Comparison of ENCODE assay signal across 9 mouse cellular contexts in the genomic region with DNA sequence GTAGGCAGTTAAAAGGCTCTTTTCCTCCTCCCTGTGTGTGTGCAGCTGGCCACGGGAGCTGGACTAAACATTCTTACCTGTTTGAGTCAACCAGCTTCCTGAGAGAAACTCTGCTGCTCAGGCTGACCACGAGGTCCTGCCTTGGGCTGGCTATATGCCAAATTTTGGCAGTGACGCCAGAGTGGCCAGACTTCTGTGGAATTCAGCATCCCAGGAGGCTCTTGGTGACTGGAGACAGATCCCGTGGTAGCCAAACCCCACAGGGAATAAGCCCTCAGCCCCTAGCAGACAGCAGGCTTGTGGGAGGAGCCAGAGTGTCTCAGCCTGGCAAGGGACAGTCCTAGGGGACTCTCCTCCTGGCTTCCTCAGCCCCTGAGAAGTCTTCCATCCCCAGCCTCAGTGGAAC. TPM values are rescaled to one million over a fixed set of nuclear protein-coding genes. Genes with fewer than 3 reads are reported as not detected.
DNase-seq lines count a peak whose midpoint lies in the region; ATAC-seq lines count a peak whose summit lies in the region.
"Had no signal": no experiment of that assay in that cellular context is flagged by ENCODE, and none has a peak within 500 bp of the region (broad histone marks: within the 10 kb centered on the region; RNA-seq: fewer than 3 reads in every experiment).

No protein-coding gene starts in this region.

- no peaks in the 10 kb centered on the region for H3K36me3 ChIP-seq in heart, embryonic 12.5 days
- no peaks in the 10 kb centered on the region for H3K36me3 ChIP-seq in stomach, embryonic 14.5 days (ENCODE audit: control insufficient read depth, insufficient read depth, low read length)

- no peak overlapping the region for H3K9ac ChIP-seq in heart, embryonic 12.5 days
- H3K9ac ChIP-seq in stomach, embryonic 14.5 days (replicated peaks; ENCODE audit: low read depth, low read length) = no peak overlapping the region

- 0 out of 2 replicates have a peak overlapping the region, but pooled peaks have one; percentile 26 for H3K27ac ChIP-seq in heart, embryonic 12.5 days (ENCODE audit: poor library complexity, severe bottlenecking)
- H3K27ac ChIP-seq in stomach, embryonic 14.5 days (ENCODE audit: low read length) = no peak overlapping the region

- no peaks in the 10 kb centered on the region for H3K9me3 ChIP-seq in heart, embryonic 12.5 days (replicated peaks)
- no peaks in the 10 kb centered on the region for H3K9me3 ChIP-seq in stomach, embryonic 14.5 days (ENCODE audit: control insufficient read depth, low read depth, low read length)

- H3K27me3 ChIP-seq in heart, embryonic 12.5 days (replicated peaks) = peaks cover 80% of the 10 kb centered on the region
- no peaks in the 10 kb centered on the region for H3K27me3 ChIP-seq in stomach, embryonic 14.5 days (ENCODE audit: control insufficient read depth, insufficient read depth, low read length)

- peak; percentile 46 for DNase-seq in gastrocnemius, adult 18-20 months (ENCODE audit: low spot score)
- no peak for DNase-seq in gastrocnemius, adult 8-10 months (ENCODE audit: low spot score in 2 of 2)
- DNase-seq in cerebellum, adult 18-20 months = peak; percentile 50 to 62
- DNase-seq in kidney, postnatal 4 days = peak; percentile 65 to 77
- DNase-seq in layer of hippocampus, postnatal 14 days (ENCODE audit: low spot score in 2 of 2) = no peak

- no peak overlapping the region for H3K4me3 ChIP-seq in heart, embryonic 12.5 days
- no peak overlapping the region for H3K4me3 ChIP-seq in stomach, embryonic 14.5 days (ENCODE audit: low read depth, low read length)

- peak overlapping the region; percentile 11 for H3K4me2 ChIP-seq in heart, embryonic 12.5 days
- no peak overlapping the region for H3K4me2 ChIP-seq in stomach, embryonic 14.5 days (replicated peaks; ENCODE audit: low read depth, low read length)

- peak; percentile 60 for ATAC-seq in heart, embryonic 12.5 days (ENCODE audit: insufficient number of reproducible peaks, low FRiP score)
- ATAC-seq in stomach, embryonic 14.5 days (ENCODE audit: insufficient number of reproducible peaks, insufficient read depth, low FRiP score, low read depth) = peak; percentile 60; the same call in 1 of the 2 replicates
- ATAC-seq in megakaryocyte-erythroid progenitor cell, adult 5-6 weeks (replicated peaks; ENCODE audit: low FRiP score, low TSS enrichment, poor library complexity, severe bottlenecking) = no peak

- peaks cover 25% of the 10 kb centered on the region for H3K4me1 ChIP-seq in heart, embryonic 12.5 days (replicated peaks)
- H3K4me1 ChIP-seq in stomach, embryonic 14.5 days (ENCODE audit: control insufficient read depth, insufficient read depth, low read length) = peaks cover 8% of the 10 kb centered on the region

- WGBS in heart, embryonic 12.5 days = 4% methylated on average over 4 of the region's 4 CpGs
- 5% methylated on average over 4 of the region's 4 CpGs for WGBS in stomach, embryonic 14.5 days

RNA-seq across cellular contexts. Expression of a gene that starts 19.9 kb away (rescaled TPM):
- 10 to 100 TPM; 20.1 to 24.4 TPM for total RNA-seq in gastrocnemius, adult 18-20 months (2021)
- 10 to 100 TPM in 3 of 4 experiments, 1 to 10 TPM in 1; 6.5 to 19.5 (median 15.6) TPM for total RNA-seq in gastrocnemius, adult 8-10 months (2022)
- polyA plus RNA-seq in heart, embryonic 12.5 days (2016; fragmentation: Nextera tagmentation; extraction: Ambion mirVana) = 0.18 TPM in 1 of 2 replicates, not detected in the other
- polyA plus RNA-seq in stomach, embryonic 14.5 days (2014; fragmentation: Nextera tagmentation; extraction: Ambion mirVana) = 0.85 and 0.90 TPM in 2 replicates
- not detected in 2 replicates for total RNA-seq in megakaryocyte-erythroid progenitor cell, adult 5-6 weeks (2014; fragmentation: Nextera tagmentation)
- not detected in 2 replicates for total RNA-seq in megakaryocyte-erythroid progenitor cell, adult 5-6 weeks (2017)
- total RNA-seq in layer of hippocampus, postnatal 14 days (2021) = 10 to 100 TPM; 25.2 to 34.6 TPM

RNA-seq across cellular contexts. Expression of a gene that starts 44.7 kb away (rescaled TPM):
- total RNA-seq in gastrocnemius, adult 18-20 months (2021) = not detected
- total RNA-seq in gastrocnemius, adult 8-10 months (2022) = not detected
- polyA plus RNA-seq in heart, embryonic 12.5 days (2016; fragmentation: Nextera tagmentation; extraction: Ambion mirVana) = not detected in 2 replicates
- not detected in 2 replicates for polyA plus RNA-seq in stomach, embryonic 14.5 days (2014; fragmentation: Nextera tagmentation; extraction: Ambion mirVana)
- not detected in 2 replicates for total RNA-seq in megakaryocyte-erythroid progenitor cell, adult 5-6 weeks (2014; fragmentation: Nextera tagmentation)
- not detected in 2 replicates for total RNA-seq in megakaryocyte-erythroid progenitor cell, adult 5-6 weeks (2017)
- total RNA-seq in layer of hippocampus, postnatal 14 days (2021) = not detected
- polyA plus RNA-seq: neural tube, embryonic 14.5 days had no signal

Comparison
In these comparisons a context has a peak if more than half of its experiments do, and no peak if none do; other contexts are left out.
1. DNase-seq: peak in gastrocnemius, adult 18-20 months (single experiment), cerebellum, adult 18-20 months (2 of 2) and kidney, postnatal 4 days (2 of 2); none in gastrocnemius, adult 8-10 months (0 of 2) and layer of hippocampus, postnatal 14 days (0 of 2).
2. RNA of a gene that starts 19.9 kb away (total RNA-seq): 25.2 to 34.6 TPM in layer of hippocampus, postnatal 14 days, 20.1 to 24.4 TPM in gastrocnemius, adult 18-20 months and 6.5 to 19.5 TPM in gastrocnemius, adult 8-10 months; not detected in megakaryocyte-erythroid progenitor cell, adult 5-6 weeks; every median in the first group is over 4 times any median in the second.